Mouse (Mus musculus): Measurements from ENCODE around the gene Zbtb20.

The Zbtb20 gene

DNA sequence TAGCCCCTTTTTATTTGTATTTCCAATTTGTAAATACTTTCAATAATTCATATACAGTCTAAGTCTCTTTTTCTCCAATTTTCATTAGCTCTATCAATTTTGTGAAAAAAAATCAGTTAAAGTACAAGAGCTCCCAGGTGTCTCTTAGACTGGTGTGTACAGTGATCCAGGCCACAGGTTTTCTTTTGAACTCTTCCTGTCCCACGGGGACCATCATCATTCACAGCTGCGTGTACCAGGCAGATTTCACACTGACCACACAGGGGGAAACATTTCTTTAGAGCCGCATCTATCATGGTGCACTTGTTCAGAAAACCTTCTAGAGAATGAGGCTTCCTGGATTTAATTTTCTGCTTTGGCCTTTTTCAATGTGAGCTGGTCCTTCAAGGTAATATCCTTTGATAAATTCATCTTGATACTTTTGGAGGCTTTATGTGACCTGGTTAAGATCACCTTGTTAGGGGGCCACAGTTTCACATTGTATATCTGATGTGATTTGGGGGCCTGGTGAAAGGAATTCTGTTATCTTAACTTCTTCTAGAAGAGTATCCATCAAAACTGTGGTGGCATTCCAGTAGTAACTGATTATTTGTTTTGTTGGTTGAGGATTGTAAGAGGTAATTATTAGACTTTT lies 586.2 kb downstream of the Zbtb20 start:
- DNase-seq: no peak

DNA sequence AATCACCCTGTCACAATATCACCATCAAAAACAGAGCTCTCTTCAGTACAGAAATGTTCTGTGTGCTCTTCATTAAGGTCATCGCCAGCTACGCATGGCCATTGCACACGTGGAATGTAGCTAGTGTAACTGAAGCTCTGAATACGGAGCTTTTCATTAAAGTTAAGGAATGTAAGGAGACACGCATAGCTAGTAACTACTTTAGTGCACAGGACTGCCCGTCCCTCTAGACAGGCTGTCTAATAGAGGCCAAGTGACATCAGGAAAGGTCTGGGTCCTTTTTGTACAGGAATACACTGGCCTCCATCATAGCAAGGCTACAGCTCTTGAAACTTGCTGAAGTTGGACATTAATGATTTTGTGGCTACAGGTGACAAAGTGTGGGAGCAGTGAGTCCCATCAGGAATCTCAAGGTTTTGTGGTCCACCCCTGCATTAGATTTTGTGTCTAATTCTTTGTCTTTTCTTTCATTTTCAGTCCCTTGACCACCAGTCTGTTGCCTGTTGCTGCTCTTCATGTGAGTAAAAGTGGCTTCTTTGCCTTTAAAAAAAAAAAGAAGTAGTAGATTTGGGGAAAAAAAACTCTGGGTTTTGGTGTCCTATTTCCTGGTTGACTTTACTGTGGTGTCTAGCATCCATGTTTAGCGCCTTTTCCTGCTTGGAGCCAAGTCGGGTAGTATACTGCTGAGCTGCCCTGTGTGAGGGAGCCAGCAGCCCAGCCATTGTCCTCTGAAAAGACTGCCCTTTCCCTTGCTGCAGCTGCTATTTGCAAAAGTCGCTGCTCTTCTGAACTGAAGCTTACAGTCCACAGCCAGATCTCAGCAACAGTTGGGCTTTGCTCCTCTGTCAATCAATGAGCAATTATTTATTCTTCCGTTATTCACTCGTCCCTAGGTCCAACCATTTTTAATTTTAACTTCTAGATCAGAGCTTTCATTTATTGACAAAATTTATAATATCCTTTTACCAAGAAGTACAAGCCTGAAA lies 587.1 kb downstream of the Zbtb20 start:
- no peak for DNase-seq

DNA sequence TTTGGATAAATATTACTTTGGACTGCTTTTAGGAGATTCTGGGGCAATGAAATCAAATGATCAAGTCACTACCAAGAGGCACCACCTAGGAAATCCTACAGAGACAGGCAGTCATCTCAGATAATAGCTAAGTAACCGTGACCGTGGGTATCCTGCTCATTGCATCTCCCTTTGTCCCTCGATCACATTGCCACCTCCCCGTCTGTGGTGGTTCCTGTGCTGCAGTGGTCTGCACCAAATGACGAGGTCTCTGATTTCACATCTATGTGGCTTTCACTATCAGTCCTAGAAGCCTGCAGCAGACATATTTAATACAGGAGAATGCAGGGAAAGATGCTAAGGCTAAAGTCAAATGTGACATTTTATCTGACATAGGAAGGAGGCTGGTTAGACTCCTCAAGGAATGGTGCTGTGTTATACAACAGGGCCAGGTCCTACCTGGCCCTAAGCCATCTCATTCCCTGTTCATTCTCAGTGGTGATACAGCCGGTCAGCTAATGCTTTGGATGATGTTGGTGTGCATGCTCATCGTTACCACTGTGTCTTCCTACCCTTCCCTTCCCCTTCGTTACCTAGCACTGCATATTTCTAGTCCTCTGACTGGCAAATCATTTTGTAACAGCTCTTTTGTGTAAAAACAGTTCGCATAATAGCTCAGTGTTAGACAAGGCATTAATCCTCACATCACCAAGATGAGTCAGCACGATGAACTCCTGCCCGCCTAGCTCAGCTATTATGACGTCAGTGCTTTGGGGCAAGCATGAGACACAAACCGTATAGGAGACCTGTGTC lies 588.2 kb downstream of the Zbtb20 start:
- no peak for DNase-seq

DNA sequence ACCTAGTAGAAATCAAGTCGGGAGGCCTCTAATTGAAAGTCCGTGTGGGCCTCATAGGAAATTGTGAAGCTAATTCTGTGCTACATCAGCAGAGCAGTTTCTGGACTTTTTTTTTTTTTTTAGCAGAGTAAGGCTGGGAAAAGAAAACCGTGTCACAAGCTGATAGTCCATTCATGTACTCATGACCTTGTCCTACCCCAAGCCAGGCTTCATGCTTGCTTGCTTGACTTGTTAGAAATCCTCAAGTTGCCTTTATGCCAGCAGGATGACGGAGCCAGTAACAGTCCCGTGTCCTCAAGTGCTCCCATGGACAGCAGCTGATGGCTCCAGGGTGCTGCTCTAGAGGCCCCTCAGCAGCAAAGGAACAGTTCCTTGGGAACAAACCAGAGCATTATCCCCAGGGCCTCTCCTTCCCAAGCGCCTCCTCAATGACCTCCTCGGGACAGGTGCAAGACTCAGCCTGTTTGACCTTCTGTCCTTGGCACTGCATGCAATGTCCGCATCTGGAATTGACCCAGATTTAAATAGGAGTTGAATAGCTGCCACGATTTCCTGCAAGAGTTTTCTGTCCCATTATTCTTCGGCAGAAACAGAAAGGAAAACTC lies 588.9 kb downstream of the Zbtb20 start:
- no peak for DNase-seq

DNA sequence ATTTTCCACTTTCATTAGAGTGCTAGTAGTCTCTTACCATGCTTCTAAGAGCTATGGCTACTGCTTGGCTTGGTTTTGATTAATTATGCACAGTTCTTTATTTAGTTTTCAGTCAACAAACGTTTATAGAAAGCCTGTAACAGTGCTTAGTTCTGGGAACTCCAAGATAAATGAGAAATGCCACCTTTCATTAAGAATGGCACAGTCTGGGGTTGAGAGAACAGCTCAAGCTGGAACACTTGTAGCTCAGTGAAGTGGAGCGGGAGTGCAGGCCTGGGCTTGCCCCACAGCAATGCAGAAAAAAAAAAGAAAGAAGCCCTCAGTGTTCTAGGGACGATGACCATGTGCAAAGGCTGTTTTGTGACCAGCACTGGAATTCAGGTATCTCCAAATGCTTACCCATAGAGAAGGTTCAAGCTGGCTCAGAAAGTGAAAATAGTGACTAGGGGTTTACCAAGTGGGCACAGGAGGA lies 589.7 kb downstream of the Zbtb20 start:
- DNase-seq: no peak

DNA sequence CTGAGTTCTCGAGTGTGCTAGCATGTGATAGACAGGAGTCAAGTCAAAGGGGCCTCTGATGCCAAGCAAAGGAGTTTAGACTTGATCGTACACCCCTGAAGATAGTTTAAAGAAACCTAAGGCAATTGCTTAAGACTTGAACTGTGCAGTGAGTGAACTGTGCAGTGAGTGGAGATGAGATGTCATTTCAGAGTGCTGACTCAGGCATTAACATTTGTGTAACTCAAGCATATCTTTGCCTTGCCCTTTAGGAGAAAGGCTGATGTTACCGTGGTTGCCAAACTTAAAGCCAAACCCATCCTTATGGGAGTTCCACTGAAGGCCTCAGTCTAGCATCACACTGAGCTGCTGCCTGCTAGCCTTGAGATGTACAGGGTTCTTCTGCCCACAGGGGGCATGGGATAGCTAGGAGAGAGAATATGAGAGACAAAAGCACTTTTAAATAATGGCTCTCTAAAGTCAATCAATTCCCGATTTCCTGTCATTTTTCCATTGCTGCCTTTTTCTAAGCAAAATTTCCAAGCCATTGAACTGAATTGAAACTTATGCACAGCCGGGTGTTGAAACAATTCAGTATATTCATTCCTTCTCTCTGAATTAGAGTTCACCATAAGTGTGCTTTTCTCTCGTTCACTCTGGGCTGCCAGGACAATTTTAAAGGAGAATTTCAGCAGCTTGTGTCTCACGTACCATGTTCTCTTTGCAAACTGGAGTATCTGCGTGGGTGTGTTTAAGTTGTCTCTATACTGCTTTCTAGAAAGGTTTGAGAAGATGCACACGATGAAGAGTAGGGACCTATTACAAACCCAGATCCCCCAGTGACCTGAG lies 590.5 kb downstream of the Zbtb20 start:
- DNase-seq: no peak

DNA sequence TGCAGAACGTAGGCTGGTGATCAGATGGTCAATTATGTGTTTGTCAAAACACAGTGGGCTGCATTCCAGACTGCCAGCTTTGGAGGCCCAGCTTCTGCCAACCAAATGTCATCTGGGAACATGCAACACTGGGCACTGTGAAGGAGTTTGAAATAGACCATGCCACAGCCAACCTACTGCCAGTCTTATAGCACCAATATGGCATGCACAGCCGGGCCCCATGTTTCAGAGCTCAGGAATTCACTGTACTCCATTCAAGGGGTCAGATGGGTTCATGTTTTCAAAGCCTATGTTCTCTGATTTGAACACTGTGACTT lies 591.0 kb downstream of the Zbtb20 start:
- no peak for DNase-seq

DNA sequence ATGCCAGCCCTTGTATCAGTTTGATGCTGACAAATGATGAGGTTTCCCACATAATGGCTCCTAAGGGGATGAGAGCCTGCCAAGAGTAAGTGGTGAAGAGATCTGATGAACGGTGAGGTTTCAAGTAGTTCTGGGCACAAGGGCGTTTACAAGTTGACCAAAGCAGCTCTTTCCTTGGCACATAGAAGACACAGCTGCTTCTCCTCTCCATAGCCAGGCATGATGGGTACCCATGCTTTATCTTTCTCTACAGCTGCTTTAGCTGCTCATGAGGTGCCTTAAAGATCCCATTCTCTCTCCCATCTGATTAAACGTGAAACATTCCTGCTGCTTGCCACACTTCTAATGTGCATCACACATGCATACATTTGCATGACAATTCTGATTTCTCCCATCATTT lies 595.4 kb downstream of the Zbtb20 start:
- no peak for DNase-seq

DNA sequence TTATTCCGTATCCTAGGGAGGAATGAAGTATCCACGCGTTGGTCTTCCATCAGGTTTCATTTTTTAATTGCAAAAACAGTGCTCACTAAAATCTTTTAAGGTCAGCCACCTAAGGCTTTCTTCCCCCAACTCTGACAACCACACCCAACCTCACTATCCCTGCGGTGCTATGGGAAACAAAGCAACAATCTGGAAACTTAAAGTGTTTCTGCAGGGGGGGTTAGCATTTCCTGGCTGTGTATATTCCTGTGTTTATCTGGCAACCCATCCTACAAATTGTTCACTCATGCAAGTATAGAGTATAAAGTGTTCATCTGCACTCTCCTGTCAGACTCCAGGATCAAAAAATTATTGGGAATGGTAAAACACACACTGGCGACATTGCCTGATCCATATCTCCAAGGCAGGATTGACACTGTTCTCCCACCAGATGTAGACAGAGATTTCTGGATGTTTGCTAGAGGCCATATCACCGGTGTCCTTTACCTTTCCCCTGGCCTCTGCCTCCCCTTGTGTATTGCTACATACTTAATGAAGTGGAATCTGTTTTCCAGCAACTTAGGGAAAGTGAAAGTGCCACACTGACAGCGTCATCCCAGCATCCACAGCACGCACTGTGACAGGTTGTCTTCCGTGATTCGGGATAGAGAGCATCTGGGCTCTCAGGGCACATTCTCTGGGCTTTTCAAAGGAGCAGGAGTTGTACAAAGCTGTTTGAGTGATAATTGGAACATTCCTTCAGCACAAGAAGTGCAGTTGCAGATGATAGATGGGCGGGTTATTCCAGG lies 599.5 kb downstream of the Zbtb20 start:
- no peak for DNase-seq

DNA sequence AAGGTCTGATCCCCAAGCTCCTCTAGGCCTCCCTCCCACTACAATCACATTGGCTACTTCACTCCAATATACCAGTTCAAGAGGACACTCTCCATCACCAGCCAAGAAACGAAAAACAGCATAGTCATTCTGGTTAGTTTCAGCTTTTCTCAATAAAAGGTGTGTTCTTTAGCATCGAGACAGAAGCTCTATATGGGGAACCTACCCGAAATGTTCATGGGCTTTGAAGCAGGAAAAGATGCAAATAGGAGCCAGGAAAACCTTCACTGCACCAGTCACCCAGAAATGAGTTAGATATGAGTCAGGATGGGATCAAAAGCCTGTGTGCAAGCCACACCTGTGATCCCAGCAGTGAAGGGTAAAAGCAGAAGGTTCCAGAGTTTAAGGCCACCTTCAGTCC lies 601.2 kb downstream of the Zbtb20 start:
- no peak for DNase-seq

DNA sequence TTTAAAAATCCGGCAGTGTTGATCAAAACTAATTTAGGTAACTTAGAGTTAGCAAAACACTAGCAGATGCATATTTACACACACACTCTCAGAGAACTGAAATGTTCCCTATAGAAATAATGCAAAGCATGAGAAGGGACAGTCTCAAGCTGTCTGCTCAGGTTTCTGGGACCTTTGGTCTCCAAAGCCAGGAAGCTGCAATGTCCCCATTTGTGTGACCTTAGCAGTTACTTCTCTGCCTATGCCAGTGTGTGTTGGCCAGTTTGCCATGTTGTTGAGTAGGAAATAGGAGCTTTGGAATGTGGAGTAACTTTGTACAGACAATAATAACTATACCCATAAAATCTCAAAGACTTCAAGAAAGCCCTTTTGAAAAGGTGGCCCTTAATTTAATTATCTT lies 602.7 kb downstream of the Zbtb20 start:
- DNase-seq: no peak

DNA sequence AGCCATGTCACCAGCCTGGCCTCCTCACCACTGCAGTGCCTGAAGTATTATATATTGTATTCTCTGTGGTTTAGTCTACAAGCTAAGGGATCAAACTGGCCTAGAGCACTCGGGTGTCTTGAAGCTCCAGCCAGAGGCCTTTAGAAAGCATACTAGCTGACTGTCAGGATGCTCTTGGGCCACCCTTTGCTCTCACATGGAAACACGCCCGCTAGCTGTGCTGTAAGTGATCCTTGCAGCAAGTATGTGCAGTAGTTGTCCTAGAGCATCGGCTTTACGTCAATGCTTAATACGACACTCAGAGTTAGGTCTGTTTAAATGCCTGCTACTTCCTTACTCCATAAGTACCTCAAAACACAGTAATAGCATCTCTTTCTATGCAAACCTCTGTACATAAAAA lies 604.9 kb downstream of the Zbtb20 start:
- no peak for DNase-seq

DNA sequence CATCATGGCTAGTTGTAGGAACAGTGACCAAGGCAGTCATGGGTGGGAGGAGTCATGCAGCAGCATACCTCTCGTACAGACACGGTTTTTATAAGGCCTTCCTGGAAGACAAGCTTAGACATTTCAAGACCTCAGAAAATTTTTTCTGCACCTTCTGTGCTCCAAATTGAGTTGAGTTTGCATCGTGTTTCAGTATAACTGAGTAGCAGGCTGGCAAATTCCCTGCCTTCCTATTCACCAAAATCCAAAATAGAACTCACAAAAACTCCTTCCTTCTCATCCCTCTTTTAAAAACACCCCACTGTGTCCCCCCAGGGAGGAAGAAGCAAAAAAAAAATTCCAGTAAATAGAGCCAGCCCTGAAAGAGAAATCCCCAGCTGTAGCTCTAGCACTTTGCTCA lies 606.4 kb downstream of the Zbtb20 start:
- no peak for DNase-seq

DNA sequence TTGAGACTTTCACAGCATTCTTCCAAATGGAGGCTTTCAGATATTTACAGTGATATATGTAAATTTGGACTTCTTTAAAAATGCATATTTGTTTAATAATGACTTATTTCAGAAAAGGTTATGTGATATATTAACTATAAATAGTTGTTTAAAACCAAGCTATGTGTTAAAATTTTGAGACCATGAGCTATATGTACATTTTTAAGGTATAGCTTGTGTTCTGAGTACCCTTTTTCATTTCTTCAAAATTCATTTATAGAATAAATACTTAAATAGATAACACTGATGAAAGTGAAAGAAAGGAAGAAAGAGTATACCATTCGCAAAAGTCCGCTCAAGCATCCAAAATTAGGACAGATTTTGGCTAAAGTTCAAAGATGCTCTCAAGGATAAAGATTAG lies 607.1 kb downstream of the Zbtb20 start:
- DNase-seq: no peak

DNA sequence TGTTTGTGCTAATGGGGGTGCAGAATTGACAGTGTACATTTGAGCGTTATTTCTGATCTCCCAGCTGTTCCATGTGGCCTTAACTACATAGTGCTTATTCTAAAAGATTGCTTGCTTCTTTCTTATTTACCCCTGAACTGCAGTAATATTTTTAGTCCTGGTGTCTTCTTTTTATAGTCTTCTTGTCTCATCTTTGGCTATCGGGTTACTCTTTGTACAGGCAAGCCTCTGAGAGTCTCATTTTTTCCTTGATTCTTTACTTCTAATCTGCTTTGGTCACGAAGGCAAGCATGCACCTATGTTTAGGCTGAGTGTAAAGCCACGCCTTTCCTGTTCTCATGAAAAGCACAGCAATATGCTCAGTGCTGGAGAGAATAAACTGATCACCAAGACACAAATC lies 608.7 kb downstream of the Zbtb20 start:
- no peak for DNase-seq

DNA sequence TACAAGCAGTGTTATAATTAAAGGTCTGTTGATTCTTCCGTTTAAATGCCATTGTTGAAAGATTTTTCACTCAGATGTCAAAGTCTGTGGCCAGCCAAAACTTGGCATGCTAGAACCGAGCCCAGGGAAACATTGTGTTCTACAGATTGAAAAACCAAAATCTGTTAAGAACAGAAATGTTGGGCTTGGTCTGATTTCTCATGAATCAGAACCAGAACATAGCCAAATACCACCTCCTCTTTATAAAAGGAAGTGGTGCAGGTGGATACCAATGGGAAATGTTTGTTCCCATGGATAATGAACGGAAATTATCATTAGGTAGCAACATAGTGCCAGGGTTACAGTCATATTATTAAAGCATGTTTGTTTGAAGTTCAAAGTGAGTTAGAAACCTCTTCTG lies 613.7 kb downstream of the Zbtb20 start:
- DNase-seq: no peak

DNA sequence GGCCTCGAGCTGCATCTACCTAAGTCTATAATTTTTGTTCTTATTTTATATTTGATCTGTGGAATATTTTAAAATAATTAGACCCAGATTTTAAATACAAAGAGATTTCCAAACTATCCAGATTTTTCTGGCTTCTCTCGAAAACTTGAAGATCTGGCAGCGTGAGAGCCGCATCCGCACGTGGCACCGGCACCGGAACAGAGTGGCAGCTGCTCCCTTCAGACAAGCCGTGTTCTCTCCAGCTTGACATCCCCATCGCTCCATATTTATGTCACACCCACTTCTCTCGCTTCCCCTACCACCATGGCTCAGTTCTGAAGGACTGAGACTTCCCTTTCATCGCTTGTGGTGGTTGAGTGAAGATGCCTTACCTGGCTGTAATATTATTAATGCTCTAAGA lies 614.3 kb downstream of the Zbtb20 start:
- DNase-seq: no peak

DNA sequence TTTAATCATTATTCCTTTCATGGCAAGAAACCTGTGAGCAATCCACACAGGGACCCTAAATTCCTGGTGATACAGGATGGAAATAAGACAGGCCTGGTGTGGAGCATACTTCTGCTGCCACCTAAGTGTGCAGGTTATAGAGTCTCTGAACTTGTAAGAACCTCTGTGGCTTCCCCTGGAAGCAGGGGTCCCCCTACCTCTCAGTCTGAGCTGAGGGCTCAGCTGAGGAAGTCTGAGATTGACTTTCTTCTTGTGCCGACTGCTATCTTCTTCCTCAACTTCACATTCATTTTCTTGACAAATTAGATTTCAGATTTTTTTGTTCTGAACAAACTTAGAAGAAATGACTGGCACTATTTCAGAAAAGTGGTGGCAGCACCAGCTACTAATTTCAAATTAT lies 617.2 kb downstream of the Zbtb20 start:
- DNase-seq: no peak

DNA sequence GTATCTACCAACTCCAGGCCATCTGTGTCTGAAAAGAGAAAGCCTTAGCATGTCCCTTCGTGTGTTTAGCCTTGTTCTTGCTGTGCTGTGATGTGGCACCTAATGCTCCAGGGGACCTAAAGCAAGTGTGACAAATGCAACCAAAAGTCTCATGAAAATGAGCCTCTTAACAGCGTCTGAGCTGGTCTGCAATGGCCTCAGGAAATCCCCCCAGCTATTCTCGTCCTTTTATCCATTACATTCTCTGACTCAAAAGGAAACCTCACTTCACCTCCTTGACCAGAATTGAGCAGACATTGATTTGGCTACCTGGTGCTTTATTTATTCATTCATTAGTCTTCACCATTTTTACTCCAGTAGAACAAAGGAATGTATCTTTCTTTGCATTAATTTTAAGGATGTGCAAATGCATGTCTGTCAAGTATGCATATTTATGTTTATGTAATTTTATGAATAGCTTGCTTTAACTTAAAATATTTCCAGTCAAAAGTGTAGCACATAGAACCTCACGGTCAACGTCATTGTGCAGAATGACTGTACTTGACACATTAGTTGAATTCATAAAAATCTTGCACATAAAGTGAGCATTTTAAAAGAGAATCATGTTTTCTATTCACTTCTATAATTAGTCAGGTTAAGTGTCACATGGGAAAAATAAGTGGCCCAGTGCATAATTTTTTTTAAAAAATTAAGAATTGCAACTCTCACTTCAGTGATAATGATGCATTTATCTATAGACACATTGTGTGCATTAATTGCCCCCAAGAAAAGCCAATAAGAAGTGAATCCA lies 618.1 kb downstream of the Zbtb20 start:
- no peak for DNase-seq

DNA sequence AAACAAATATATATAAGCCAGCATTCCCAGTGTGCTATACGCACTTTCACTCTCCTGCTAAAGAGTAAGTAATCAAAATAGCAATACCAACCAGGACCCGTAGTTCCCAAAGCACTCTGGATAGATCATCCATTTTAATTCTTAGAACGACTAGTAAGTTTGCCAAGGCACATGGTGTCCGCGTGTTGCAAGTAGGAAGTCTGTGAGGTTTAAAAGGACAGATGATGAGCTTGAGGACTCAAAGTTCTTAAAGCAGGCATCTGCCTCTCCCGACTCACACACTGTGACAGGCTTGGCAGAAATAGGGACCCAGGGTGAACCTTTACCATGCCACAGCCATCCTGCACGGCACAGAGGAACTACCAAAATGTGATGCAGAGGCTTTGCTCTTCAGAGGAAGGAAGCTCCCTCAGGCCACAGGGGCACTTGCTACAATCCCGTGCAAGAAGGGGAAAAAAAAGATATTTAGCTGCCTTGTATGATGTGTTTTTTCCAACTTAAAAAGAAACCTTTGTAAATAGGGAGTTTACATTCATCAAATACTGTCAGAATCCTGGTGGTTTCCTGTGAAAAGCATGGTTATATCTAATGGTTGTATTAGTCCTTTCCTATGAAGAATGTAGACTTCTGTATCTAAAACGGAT lies 619.6 kb downstream of the Zbtb20 start:
- no peak for DNase-seq
